Mouse (Mus musculus): ENCODE data around the gene Trub1. TPM values are rescaled to one million over a fixed set of nuclear protein-coding genes. Genes with fewer than 3 reads are reported as not detected.
A peak's percentile ranks its signal among the peaks of the same experiment; 100 is the strongest.

Trub1 gene
- polyA plus RNA-seq, 1 experiment: 1.8 TPM

- H3K27ac ChIP-seq (ENCODE audit: control insufficient read depth, insufficient read depth, low read depth, low read length): no peak overlapping the region
- no peaks in the 10 kb centered on the region; the same call in 1 of the 2 replicates for H3K27me3 ChIP-seq (ENCODE audit: control insufficient read depth, insufficient read depth, low read length)
- H3K4me1 ChIP-seq (ENCODE audit: control insufficient read depth, insufficient read depth, low read length): peaks cover 5% of the 10 kb centered on the region
- H3K4me3 ChIP-seq (ENCODE audit: control insufficient read depth, low read depth, low read length): peak overlapping the region; percentile 68; the same call in 1 of the 2 replicates
- TF ChIP-seq CTCF (IDR thresholded peaks at IDR 0.05; ENCODE audit: control insufficient read depth, insufficient read depth, insufficient replicate concordance, low read depth, low read length): no peak
- TF ChIP-seq POLR2A (IDR thresholded peaks at IDR 0.05; ENCODE audit: control insufficient read depth, low read depth, low read length): no peak
- no peaks in the 10 kb centered on the region for H3K36me3 ChIP-seq (ENCODE audit: control insufficient read depth, insufficient read depth, low read length)
Observed at GRCm38 (mm10) chr19:57498110-57498743, 45.5 kb downstream of the Trub1 start.

GRCm38 (mm10) chr19:57498884-57499410, 46.2 kb downstream of the Trub1 start:
- Histone ChIP-seq H3K36me3 (ENCODE audit: control insufficient read depth, insufficient read depth, low read length) (no peaks in the 10 kb centered on the region), H3K27ac (ENCODE audit: control insufficient read depth, insufficient read depth, low read depth, low read length) (no peak overlapping the region), H3K27me3 (ENCODE audit: control insufficient read depth, insufficient read depth, low read length) (no peaks in the 10 kb centered on the region; the same call in 1 of the 2 replicates), H3K4me3 (ENCODE audit: control insufficient read depth, low read depth, low read length) (no peak overlapping the region), H3K4me1 (ENCODE audit: control insufficient read depth, insufficient read depth, low read length) (peaks cover 5% of the 10 kb centered on the region)
- TF ChIP-seq POLR2A (IDR thresholded peaks at IDR 0.05; ENCODE audit: control insufficient read depth, low read depth, low read length): no peak
- no peak for TF ChIP-seq CTCF (IDR thresholded peaks at IDR 0.05; ENCODE audit: control insufficient read depth, insufficient read depth, insufficient replicate concordance, low read depth, low read length)

- Histone ChIP-seq H3K36me3 (ENCODE audit: control insufficient read depth, insufficient read depth, low read length) (no peaks in the 10 kb centered on the region), H3K4me3 (ENCODE audit: control insufficient read depth, low read depth, low read length) (no peak overlapping the region), H3K4me1 (ENCODE audit: control insufficient read depth, insufficient read depth, low read length) (peaks cover 7% of the 10 kb centered on the region), H3K27ac (ENCODE audit: control insufficient read depth, insufficient read depth, low read depth, low read length) (no peak overlapping the region), H3K27me3 (ENCODE audit: control insufficient read depth, insufficient read depth, low read length) (no peaks in the 10 kb centered on the region; the same call in 1 of the 2 replicates)
- TF ChIP-seq POLR2A (IDR thresholded peaks at IDR 0.05; ENCODE audit: control insufficient read depth, low read depth, low read length): no peak
- no peak for TF ChIP-seq CTCF (IDR thresholded peaks at IDR 0.05; ENCODE audit: control insufficient read depth, insufficient read depth, insufficient replicate concordance, low read depth, low read length)
Observed at GRCm38 (mm10) chr19:57500254-57500653, 47.5 kb downstream of the Trub1 start.

- TF ChIP-seq POLR2A (IDR thresholded peaks at IDR 0.05; ENCODE audit: control insufficient read depth, low read depth, low read length) (no peak), CTCF (IDR thresholded peaks at IDR 0.05; ENCODE audit: control insufficient read depth, insufficient read depth, insufficient replicate concordance, low read depth, low read length) (no peak)
- no peaks in the 10 kb centered on the region for H3K27me3 ChIP-seq (ENCODE audit: control insufficient read depth, insufficient read depth, low read length)
- H3K4me3 ChIP-seq (ENCODE audit: control insufficient read depth, low read depth, low read length): no peak overlapping the region
- H3K36me3 ChIP-seq (ENCODE audit: control insufficient read depth, insufficient read depth, low read length): no peaks in the 10 kb centered on the region
- peaks cover 4% of the 10 kb centered on the region for H3K4me1 ChIP-seq (ENCODE audit: control insufficient read depth, insufficient read depth, low read length)
- no peak overlapping the region for H3K27ac ChIP-seq (ENCODE audit: control insufficient read depth, insufficient read depth, low read depth, low read length)
Observed at GRCm38 (mm10) chr19:57503144-57503543, 50.4 kb downstream of the Trub1 start.

GRCm38 (mm10) chr19:57505048-57505932, 52.6 kb downstream of the Trub1 start:
- Histone ChIP-seq H3K27ac (ENCODE audit: control insufficient read depth, insufficient read depth, low read depth, low read length) (no peak overlapping the region), H3K4me3 (ENCODE audit: control insufficient read depth, low read depth, low read length) (peak overlapping the region; percentile 23; the same call in 1 of the 2 replicates), H3K4me1 (ENCODE audit: control insufficient read depth, insufficient read depth, low read length) (peaks cover 4% of the 10 kb centered on the region), H3K27me3 (ENCODE audit: control insufficient read depth, insufficient read depth, low read length) (no peaks in the 10 kb centered on the region), H3K36me3 (ENCODE audit: control insufficient read depth, insufficient read depth, low read length) (no peaks in the 10 kb centered on the region)
- TF ChIP-seq POLR2A (IDR thresholded peaks at IDR 0.05; ENCODE audit: control insufficient read depth, low read depth, low read length) (no peak), CTCF (IDR thresholded peaks at IDR 0.05; ENCODE audit: control insufficient read depth, insufficient read depth, insufficient replicate concordance, low read depth, low read length) (no peak)

- no peak overlapping the region for H3K27ac ChIP-seq (ENCODE audit: control insufficient read depth, insufficient read depth, low read depth, low read length)
- peaks cover 4% of the 10 kb centered on the region for H3K4me1 ChIP-seq (ENCODE audit: control insufficient read depth, insufficient read depth, low read length)
- no peak overlapping the region for H3K4me3 ChIP-seq (ENCODE audit: control insufficient read depth, low read depth, low read length)
- no peaks in the 10 kb centered on the region for H3K27me3 ChIP-seq (ENCODE audit: control insufficient read depth, insufficient read depth, low read length)
- no peak for TF ChIP-seq POLR2A (IDR thresholded peaks at IDR 0.05; ENCODE audit: control insufficient read depth, low read depth, low read length)
- no peak for TF ChIP-seq CTCF (IDR thresholded peaks at IDR 0.05; ENCODE audit: control insufficient read depth, insufficient read depth, insufficient replicate concordance, low read depth, low read length)
- no peaks in the 10 kb centered on the region for H3K36me3 ChIP-seq (ENCODE audit: control insufficient read depth, insufficient read depth, low read length)
Observed at GRCm38 (mm10) chr19:57506591-57506990, 53.9 kb downstream of the Trub1 start.

- Histone ChIP-seq H3K36me3 (ENCODE audit: control insufficient read depth, insufficient read depth, low read length) (no peaks in the 10 kb centered on the region), H3K4me3 (ENCODE audit: control insufficient read depth, low read depth, low read length) (no peak overlapping the region), H3K27ac (ENCODE audit: control insufficient read depth, insufficient read depth, low read depth, low read length) (no peak overlapping the region), H3K4me1 (ENCODE audit: control insufficient read depth, insufficient read depth, low read length) (peaks cover 4% of the 10 kb centered on the region), H3K27me3 (ENCODE audit: control insufficient read depth, insufficient read depth, low read length) (no peaks in the 10 kb centered on the region)
- no peak for TF ChIP-seq CTCF (IDR thresholded peaks at IDR 0.05; ENCODE audit: control insufficient read depth, insufficient read depth, insufficient replicate concordance, low read depth, low read length)
- no peak for TF ChIP-seq POLR2A (IDR thresholded peaks at IDR 0.05; ENCODE audit: control insufficient read depth, low read depth, low read length)
Observed at GRCm38 (mm10) chr19:57508261-57508788, 55.6 kb downstream of the Trub1 start.

Data from testis, adult 2 months (tissue).